Mouse (Mus musculus): ENCODE measurements around the gene Krtap17-1.

Krtap17-1 gene

DNA sequence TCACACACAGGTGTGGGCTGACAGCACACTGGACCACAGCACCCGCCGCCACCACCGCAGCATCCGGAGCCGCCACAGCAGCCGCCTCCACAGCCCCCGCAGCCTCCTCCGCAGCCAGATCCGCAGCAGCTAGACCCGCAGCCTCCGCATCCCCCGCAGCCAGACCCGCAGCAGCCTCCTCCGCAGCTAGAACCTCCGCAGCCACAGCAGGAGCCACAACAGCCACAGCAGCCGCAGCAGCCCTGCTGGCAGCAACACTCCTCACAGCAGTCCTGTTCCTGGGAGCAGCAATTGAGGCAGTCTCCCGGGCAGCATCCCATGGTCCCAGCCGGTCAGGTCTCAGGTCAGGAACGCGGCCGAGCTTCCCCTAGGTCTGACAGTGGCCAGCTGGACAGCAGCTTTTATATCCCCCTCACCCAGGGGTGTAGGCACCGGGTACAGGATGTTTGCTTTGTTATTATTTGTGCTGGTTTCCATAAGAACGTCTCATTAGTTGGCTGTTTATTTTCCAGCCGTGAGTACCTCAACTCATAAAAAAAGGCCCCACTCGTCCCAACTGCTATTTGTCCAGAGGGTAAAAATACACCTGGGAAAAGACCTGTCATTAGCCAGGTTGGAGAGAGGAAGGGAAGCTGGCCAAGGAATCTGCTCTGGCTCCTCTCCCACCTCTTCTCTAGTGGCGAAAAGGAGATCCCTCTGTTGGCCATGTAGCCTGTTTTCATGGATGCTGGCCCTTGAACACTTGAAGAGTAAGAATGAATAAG is at the start of gene Krtap17-1:
Krtap17-1 (minus strand) TSS at position 375 of the 764 bp plus-strand sequence.
- no peak for DNase-seq (ENCODE audit: low spot score)

DNA sequence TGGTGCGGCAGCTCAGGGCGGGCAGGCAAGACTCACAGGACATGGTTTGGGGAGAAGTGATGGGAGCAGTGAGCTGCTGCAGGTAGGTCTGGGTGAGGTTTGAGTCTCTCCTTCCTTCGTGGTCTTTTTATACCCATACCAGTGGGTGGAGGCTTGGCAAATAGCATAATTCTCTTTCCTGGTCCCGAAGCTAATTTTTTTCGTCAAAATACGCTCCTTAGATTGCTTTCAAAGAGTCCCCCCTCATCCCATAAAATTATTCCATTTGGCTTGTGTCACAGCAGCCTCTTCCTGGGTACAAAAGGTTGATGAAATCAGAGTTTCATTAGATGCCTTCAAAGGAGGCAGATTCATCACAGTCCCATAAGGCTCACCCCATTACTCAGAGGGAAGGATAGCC is 47.7 kb upstream of the Krtap17-1 start, which contains the start of gene Krt34:
Krt34 (minus strand) TSS at position 101 of the 400 bp plus-strand sequence.
- no peak for DNase-seq (ENCODE audit: low spot score)

DNA sequence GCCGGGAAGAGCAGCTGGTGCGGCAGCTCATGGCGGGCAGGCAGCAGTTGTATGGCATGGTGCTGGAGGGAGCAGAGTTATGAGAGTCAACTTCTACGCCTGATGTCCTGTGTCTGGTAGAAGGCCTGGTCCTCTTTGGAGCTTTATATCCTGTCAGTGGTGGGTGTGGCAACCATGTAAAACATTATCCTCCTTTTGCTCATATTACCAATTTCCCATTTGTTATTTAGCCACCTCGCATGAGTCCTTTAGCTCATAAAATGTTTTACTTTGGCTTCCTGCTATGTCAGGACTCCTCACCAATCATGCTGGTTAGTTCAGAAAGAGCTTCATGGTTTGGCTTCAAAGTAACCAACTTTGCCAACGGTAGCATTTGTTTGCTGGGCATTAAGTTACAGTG is 36.0 kb upstream of the Krtap17-1 start, which contains the start of gene Krt33b:
Krt33b (minus strand) TSS at position 101 of the 400 bp plus-strand sequence.
- no peak for DNase-seq (ENCODE audit: low spot score)

DNA sequence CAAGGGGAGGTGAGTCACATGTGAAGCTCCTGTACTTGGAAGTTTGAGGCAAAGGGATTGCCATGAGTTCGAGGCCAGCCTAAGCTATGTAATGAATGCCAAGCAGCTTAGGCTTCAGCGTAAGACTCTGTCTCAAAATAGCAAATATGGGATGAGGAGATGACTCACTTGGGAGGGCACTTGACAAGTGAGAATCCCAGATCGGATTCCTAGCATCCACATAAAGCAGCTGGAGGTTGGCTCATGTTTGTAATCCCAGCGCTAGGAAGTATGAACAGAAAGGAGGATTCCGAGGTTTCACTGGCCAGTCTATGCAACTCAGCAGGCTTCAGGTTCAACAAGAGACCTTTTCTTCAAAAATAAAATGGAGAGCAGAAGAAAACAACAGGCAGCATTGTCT is 27.6 kb upstream of the Krtap17-1 start:
- no peak for DNase-seq (ENCODE audit: low spot score)

- no peak for DNase-seq (ENCODE audit: low spot score)
Measured at GRCm38 (mm10) chr11:100019466-100019865, 25.7 kb upstream of the Krtap17-1 start.

DNA sequence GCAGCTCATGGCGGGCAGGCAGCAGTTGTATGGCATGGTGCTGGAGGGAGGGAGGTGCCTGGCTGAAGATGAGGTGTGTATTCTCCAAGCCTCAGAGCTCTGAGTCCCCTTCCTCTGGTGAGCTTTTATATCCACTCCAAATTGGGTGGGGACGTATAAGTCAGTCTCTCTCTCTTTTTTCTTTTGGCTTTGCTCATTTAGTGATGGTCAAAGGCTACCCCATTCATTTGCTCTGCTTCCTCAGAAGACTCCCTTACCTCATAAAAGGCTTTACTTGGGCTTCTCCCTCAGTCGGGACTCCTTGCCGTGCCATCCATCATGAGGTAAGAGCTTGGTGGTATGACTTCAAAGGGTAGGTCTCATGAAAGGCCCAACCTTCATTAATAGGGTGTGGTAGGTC is 22.3 kb upstream of the Krtap17-1 start, which contains the start of gene Krt33a:
Krt33a (minus strand) TSS at position 101 of the 400 bp plus-strand sequence.
- no peak for DNase-seq (ENCODE audit: low spot score)

- no peak for DNase-seq (ENCODE audit: low spot score)
Measured at GRCm38 (mm10) chr11:100013691-100014171, 19.9 kb upstream of the Krtap17-1 start.

GRCm38 (mm10) chr11:100010682-100011081 is 16.9 kb upstream of the Krtap17-1 start:
- DNase-seq (ENCODE audit: low spot score) = no peak

DNA sequence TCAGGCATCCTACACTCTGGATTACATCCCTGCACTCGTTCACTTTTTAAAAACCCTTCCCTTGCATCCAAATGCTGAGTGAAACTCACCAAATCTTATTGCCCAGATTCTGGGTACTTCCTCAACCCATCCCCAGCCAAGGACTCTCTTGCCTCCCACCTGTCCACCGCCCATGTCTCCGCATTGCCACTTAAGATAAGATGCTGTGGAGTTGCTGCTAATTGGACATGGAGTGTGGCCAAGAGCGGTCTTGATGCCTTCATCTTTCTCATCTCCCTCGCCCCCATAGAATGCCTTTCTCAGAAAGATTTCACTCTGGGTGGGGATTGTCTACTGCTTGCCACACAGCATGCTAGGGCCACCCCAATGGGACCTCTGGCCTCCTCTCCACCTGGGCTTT is 14.5 kb upstream of the Krtap17-1 start:
- no peak for DNase-seq (ENCODE audit: low spot score)

DNA sequence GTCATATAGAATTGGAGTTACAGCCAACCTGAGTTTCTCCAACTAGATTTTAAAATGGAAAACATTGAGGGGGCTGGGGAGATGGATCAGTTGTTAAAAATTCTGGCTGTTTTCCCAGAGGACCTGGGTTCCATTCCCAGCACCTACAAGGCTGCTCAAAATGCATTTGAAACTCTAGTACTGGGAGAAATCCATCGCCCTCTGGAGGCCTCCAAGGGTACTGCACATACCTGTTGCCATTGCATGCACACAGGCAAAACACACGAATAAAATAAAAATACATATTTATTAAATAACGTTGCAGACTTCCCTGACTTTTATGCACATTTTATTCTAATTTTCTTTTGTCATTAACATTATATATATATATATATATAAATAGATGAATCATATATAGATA is 12.8 kb upstream of the Krtap17-1 start:
- no peak for DNase-seq (ENCODE audit: low spot score)

- DNase-seq (ENCODE audit: low spot score) = no peak
Measured at GRCm38 (mm10) chr11:100005905-100006304, 12.1 kb upstream of the Krtap17-1 start.

GRCm38 (mm10) chr11:100004846-100005245 is 11.1 kb upstream of the Krtap17-1 start:
- no peak for DNase-seq (ENCODE audit: low spot score)

GRCm38 (mm10) chr11:99999091-99999490 is 5.3 kb upstream of the Krtap17-1 start:
- no peak for DNase-seq (ENCODE audit: low spot score)

DNA sequence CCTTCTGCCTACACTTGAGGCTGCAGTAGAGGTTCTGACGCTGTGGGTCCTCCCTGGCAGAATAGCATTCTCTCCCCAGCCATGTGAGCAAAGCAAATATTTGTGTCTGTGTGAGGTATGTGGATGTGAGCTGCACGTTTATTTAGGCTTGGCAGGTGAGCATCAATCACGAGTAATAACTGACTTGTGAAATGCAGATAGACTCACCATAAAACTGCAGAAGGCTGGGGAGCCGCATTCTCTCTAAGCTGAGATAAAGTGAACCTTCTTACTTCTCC is 529 bp upstream of the Krtap17-1 start:
- DNase-seq (ENCODE audit: low spot score) = no peak

- no peak for DNase-seq (ENCODE audit: low spot score)
Measured at GRCm38 (mm10) chr11:99990571-99990970, 3.2 kb downstream of the Krtap17-1 start.

- DNase-seq (ENCODE audit: low spot score) = no peak
Measured at GRCm38 (mm10) chr11:99989881-99990405, 3.9 kb downstream of the Krtap17-1 start.

DNA sequence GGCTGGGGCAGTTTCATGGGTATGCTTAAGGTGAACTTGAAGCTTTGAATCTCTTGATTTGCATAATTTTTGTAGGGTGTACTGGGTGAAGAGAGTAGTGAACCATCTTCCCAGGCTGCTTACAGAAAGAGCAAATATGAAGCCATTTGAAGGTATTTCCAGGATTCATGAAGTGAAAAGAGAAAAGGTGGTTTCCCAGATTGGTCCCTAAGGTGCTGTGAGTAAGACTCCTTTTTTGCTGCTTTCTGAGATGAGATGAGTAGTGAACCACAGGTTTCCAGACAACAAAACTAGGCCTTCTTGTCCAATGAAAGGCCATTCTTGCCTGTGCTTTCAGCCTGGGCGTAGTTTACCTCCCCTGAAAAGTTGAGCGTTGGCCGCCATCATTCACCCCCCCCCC is 5.3 kb downstream of the Krtap17-1 start:
- DNase-seq (ENCODE audit: low spot score) = no peak

DNA sequence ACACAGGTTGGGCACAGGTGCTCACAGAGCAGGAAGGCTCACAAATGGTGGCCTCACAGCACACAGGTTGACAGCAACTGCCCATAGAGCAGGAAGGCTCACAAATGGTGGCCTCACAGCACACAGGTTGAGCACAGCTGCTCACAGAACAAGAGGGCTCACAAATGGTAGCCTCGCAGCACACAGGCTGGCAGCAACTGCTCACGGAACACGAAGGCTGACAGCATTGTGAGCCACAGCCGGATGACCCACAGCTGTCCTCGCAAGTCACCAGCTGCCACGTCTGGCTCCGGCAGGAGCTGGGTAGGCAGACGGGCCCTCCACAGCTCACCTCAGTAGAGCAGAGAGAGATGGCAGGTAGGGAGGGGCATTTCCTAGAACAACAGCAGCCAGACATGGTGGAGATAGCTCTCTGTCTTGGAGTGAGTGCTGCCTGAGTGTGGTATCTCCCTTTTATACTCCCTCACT is 7.6 kb downstream of the Krtap17-1 start, which contains the start of gene Krtap16-1:
Krtap16-1 (minus strand) TSS at position 418 of the 468 bp plus-strand sequence.
- no peak for DNase-seq (ENCODE audit: low spot score)

DNA sequence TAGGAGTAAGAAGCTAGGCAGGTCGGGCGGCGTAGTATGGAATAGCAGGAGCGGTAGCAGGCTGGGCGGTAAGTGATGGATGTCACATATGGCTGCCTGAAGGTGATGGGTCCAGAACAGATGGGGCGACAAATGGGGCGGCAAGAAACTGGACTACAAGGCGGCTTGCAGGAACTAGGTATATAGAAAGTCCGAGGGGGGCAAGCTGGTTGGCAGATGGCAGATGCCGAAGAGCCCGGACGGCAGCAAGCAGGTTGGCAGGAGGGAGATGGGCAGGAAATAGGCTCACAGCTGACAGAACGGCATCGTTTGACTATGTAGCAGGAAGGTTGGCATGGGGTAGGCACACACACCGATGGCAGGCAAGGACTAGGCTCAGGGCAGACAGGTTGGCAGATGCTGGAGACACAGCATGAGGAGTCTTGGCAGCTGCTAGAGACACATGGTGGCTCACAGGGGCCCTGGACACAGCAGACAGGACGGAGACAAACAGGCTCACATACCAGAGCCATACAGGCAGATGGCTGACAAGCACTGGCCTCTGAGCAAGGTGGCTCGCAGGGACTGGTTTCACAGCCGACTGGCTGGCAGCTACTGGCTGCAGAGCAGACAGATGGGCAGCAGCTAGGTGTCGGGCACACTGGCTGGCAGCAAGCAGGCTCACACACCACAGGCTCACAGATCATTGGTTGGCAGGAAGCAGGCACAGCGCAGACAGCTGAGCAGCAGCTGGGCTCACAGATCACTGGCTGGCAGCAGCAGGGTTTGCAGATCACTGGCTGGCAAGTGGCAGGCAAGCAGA is 8.3 kb downstream of the Krtap17-1 start:
- no peak for DNase-seq (ENCODE audit: low spot score)

DNA sequence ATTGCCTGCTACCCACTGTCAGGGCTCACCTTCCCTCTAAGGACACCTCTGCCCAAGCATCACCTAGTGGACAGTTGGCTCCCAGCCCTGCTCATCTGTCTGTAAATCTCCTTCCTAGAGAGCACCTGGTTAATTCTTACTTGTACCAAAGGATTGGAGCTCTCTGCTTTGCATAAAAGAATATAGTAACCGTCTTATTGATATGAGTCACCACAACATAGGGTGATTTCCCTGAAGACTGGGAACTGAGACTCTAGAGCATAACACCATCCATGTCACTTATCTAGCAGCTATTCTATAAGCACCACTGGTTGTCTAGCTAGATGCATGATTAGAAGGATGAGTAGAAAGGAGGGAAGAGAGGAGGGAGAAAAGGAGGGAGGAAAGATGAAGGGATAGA is 10.4 kb downstream of the Krtap17-1 start:
- DNase-seq (ENCODE audit: low spot score) = no peak

DNA sequence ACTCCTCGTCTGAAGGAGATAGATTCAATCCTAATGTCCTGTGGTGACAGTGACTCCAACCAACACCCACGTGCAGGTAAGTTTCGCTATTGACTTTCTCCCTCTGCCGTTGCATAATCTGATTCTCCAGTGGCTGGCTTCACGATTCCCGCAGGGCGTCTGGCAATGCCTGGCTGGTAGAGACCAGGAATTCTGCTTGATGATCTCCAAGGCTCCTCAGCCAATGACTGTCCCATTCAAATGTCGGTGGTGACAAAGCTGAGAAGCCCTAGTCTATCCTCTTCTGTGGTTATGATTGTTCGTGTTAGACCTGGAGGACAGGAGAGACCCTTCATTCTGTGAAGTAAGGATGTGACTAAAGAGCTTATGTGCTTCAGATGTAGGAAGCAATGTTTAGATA is 11.1 kb downstream of the Krtap17-1 start:
- no peak for DNase-seq (ENCODE audit: low spot score)

- DNase-seq (ENCODE audit: low spot score) = no peak
Measured at GRCm38 (mm10) chr11:99978953-99979352, 14.8 kb downstream of the Krtap17-1 start, which contains the start of gene Krtap29-1. Gene Krtap29-1 (minus strand): TSS chr11:99979053.

- no peak for DNase-seq (ENCODE audit: low spot score)
Measured at GRCm38 (mm10) chr11:99965961-99966360, 27.8 kb downstream of the Krtap17-1 start.
